Mouse (Mus musculus): ENCODE measurements at regions not wholly inside any gene's neighbourhood (a gene's known extent, or its start where the extent isn't known, plus 50 kb on each side); places are given as distances from the start of the nearest gene placed in this dataset.
"Not testable (repeated sequence)": the region's sequence is repeated elsewhere in the genome, so short reads cannot be mapped to it uniquely, and the experiment has no call there.

DNA sequence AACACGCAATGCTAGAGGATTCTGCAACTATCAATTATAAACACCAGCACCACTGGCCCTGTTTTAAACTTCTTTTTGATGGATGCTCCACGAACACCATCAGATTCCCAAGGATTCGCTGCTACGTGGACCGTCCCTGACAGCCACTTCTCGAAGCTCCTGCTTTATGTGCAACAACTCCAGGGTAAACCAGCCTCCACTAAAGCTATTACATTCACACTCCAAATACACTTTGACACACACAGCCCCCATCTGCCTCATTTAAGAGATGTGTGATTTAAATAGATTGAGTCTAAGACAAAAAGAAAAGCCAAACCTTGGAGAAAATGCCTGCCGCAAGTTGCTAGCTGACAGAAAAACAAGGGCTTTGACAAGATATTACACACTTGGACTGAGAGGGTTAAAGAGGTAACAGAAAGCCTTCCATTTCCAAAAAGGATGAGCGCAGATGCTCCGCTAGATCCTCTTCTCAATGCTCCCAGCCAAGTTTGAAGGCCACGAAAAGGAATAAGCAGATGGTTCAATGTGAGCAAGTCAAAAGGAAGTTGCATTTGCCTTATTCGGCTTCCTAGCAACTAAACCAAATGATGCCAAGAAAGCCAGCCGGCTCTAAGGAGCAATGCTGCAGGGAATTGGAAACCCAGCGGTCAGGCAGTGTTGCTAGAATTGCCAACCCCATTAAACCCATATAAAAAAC, 54.0 kb upstream of the Cnep1r1 start:
- Histone ChIP-seq H3K27ac (no peak overlapping the region), H3K4me1 (replicated peaks) (no peaks in the 10 kb centered on the region), H3K9me3 (no peaks in the 10 kb centered on the region), H3K27me3 (ENCODE audit: insufficient read depth, poor library complexity, severe bottlenecking) (no peaks in the 10 kb centered on the region), H3K36me3 (no peaks in the 10 kb centered on the region), H3K4me3 (no peak overlapping the region)
- DNase-seq (ENCODE audit: low spot score), result no peak
- whole genome bisulfite sequencing, result 90% methylated on average over 13 of the region's 13 CpGs

DNA sequence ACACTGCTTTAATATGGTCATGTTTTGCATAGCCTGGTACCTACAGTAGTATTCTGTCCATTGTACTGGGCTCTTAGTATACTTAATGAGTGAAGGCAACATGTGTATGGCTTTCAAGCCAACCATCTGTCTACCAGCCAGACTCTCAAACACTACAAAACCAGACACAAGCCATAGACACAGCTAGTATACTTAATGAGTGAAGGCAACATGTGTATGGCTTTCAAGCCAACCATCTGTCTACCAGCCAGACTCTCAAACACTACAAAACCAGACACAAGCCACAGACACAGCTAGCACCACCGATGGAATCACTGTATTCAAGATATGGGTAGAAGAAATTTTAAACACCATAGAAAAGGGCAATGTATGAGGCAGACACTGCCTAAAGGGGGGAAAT, 59.5 kb upstream of the Cnep1r1 start:
- not testable (repeated sequence) for H3K27ac ChIP-seq; DNase-seq (ENCODE audit: low spot score); H3K4me1 ChIP-seq (replicated peaks); H3K27me3 ChIP-seq (ENCODE audit: insufficient read depth, poor library complexity, severe bottlenecking); H3K4me3 ChIP-seq; H3K9me3 ChIP-seq; H3K36me3 ChIP-seq
- 95% methylated on average over 1 of the region's 1 CpGs for WGBS

DNA sequence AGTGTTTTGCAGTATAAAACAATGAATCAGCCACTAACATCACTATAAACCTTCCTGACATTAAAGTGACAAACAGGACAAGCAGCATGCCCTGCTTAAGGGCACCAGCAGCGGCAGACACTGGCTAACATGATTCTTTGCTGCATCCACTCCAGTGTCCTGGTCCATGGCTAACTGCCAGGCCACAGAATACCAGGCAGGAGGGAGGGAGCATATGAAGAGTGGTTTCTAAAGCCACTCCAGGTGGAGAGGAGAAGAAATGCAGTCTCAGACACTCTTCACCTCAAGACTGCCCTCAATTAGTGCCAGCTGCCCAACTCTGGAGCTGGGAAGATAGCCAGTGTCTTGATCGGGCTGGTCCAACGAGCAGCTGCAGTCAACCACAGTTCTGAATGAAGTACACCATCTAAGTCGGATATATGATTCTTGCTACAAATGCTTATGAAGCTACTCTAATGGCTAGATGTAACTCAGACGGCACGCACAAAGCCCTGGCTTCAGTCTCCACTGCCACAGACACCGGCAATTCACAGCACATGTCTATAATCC, 60.8 kb upstream of the Cnep1r1 start:
- no peak for DNase-seq (ENCODE audit: low spot score)
- H3K4me1 ChIP-seq (replicated peaks), result peaks cover 14% of the 10 kb centered on the region
- H3K27ac ChIP-seq, result no peak overlapping the region
- H3K4me3 ChIP-seq, result no peak overlapping the region
- WGBS, result 92% methylated on average over 7 of the region's 7 CpGs
- no peaks in the 10 kb centered on the region for H3K27me3 ChIP-seq (ENCODE audit: insufficient read depth, poor library complexity, severe bottlenecking)
- H3K9me3 ChIP-seq, result no peaks in the 10 kb centered on the region
- no peaks in the 10 kb centered on the region for H3K36me3 ChIP-seq

DNA sequence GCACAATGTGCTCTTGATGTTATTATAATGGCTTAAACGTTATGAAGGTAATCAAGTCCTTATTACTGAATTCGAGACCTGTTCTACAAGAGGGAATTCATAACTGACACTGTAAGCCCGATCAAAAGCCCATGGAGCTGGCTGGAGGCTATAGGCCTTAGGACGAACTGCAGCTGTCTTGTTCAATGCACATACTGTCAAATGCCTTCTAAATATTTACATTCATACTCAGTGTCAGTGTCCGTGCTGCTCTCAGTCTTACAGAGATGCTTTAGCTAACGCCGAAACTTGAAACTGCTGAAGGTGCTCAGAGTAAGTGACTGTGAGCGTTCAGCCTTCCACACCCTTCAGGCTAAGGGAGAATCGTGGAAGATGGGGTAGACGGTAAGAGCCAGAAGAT, 67.9 kb upstream of the Cnep1r1 start:
- Histone ChIP-seq H3K27ac (no peak overlapping the region), H3K4me1 (replicated peaks) (peaks cover 14% of the 10 kb centered on the region), H3K36me3 (no peaks in the 10 kb centered on the region), H3K9me3 (no peaks in the 10 kb centered on the region), H3K4me3 (no peak overlapping the region), H3K27me3 (ENCODE audit: insufficient read depth, poor library complexity, severe bottlenecking) (no peaks in the 10 kb centered on the region)
- no peak for DNase-seq (ENCODE audit: low spot score)
- 87% methylated on average over 10 of the region's 10 CpGs for WGBS

DNA sequence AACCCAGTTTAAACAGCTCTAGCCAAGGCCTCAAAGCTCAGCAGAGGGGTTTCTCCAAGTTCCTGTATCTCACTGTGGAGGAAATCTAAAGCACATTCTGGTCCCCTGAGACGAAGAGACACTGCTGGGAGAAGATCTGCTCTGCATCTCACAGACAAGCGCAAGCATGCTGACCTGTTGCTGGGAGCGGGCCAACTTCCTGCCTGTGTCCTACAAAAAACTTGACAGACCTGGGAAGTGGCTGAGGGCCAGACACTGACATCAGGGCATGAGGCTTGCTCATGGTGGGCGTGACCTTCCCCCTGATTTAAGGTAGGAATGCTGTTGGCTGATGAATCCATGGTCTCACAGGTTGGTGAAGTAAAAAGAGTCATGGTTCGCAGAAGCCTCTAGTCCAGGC, 69.5 kb upstream of the Cnep1r1 start:
- Histone ChIP-seq H3K27me3 (ENCODE audit: insufficient read depth, poor library complexity, severe bottlenecking) (no peaks in the 10 kb centered on the region), H3K27ac (no peak overlapping the region), H3K9me3 (no peaks in the 10 kb centered on the region), H3K36me3 (no peaks in the 10 kb centered on the region), H3K4me1 (replicated peaks) (peaks cover 8% of the 10 kb centered on the region), H3K4me3 (no peak overlapping the region)
- DNase-seq (ENCODE audit: low spot score), result no peak
- WGBS, result 90% methylated on average over 5 of the region's 5 CpGs

DNA sequence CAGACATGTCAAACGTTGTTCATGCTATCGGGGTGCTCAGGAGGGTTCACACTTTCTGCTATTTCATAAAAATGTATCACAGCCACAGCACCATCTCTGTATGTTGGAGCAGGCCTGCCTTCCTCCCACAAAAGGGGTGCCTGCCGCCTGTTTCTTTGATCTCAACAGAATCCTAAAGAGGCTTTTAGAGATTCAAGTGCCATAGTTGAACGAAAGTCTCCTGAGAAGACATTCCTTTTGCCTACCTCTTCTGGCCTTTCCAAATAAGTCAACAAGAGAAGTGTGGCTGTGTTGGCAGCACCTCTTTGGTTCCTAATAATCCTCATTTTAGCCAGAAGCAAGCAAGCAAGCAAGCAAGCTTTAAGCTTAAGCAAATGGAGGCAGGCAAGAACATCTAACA, 72.6 kb upstream of the Cnep1r1 start:
- no peaks in the 10 kb centered on the region for H3K9me3 ChIP-seq
- no peak overlapping the region for H3K27ac ChIP-seq
- no peaks in the 10 kb centered on the region for H3K27me3 ChIP-seq (ENCODE audit: insufficient read depth, poor library complexity, severe bottlenecking)
- H3K36me3 ChIP-seq, result no peaks in the 10 kb centered on the region
- no peaks in the 10 kb centered on the region for H3K4me1 ChIP-seq (replicated peaks)
- DNase-seq (ENCODE audit: low spot score), result no peak
- 84% methylated on average over 4 of the region's 4 CpGs for WGBS
- H3K4me3 ChIP-seq, result no peak overlapping the region

- Histone ChIP-seq H3K9me3 (no peaks in the 10 kb centered on the region), H3K4me3 (no peak overlapping the region), H3K27ac (no peak overlapping the region), H3K27me3 (ENCODE audit: insufficient read depth, poor library complexity, severe bottlenecking) (no peaks in the 10 kb centered on the region), H3K36me3 (no peaks in the 10 kb centered on the region), H3K4me1 (replicated peaks) (peaks cover 3% of the 10 kb centered on the region; the same call in 1 of the 2 replicates)
- peak; percentile 41 for DNase-seq (ENCODE audit: low spot score)
- WGBS, result 32% methylated on average over 6 of the region's 6 CpGs
Measured at GRCm38 (mm10) chr8:88039286-88039685, 79.3 kb upstream of the Cnep1r1 start.

DNA sequence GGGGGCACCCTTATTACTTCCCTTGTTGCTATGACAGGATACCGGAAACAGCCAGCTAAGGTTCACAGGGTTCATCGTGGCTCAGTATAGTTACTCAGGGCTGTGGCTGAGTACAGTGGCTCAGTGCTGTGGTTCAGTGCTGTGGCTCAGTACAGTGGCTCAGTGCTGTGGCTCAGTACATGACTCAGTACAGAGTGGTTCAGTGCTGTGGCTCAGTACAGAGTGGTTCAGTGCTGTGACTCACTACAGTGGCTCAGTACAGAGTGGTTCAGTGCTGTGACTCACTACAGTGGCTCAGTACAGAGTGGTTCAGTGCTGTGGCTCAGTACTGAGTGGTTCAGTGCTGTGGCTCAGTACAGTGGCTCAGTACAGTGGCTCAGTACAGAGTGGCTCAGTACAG, 78.6 kb upstream of the Zfp423 start:
- H3K36me3 ChIP-seq, result no peaks in the 10 kb centered on the region
- no peaks in the 10 kb centered on the region for H3K27me3 ChIP-seq (ENCODE audit: insufficient read depth, poor library complexity, severe bottlenecking)
- 92% methylated on average over 2 of the region's 2 CpGs for WGBS
- H3K9me3 ChIP-seq, result no peaks in the 10 kb centered on the region
- DNase-seq (ENCODE audit: low spot score), result no peak
- H3K27ac ChIP-seq, result no peak overlapping the region
- H3K4me1 ChIP-seq (replicated peaks), result peaks cover 3% of the 10 kb centered on the region; the same call in 1 of the 2 replicates
- H3K4me3 ChIP-seq, result no peak overlapping the region

DNA sequence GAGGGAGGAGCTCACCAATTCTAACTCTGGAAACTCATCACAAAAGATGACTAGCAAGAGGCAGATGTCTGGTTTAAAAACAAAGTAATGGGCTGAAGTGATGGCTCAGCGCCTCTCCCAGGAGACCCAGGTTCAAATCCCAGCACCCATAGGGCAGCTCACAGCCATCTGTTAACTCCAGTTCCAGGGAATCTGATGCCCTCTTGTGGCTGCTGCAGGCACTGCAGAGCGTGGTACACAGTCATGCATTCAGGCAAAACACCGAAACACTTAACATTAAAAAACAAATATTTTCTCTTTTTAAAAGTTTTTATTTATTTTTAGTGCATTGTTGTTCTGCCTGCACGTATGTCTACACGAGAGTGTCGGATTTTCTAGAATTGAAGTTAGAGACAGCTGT, 73.7 kb upstream of the Zfp423 start:
- WGBS, result 74% methylated on average over 6 of the region's 6 CpGs

DNA sequence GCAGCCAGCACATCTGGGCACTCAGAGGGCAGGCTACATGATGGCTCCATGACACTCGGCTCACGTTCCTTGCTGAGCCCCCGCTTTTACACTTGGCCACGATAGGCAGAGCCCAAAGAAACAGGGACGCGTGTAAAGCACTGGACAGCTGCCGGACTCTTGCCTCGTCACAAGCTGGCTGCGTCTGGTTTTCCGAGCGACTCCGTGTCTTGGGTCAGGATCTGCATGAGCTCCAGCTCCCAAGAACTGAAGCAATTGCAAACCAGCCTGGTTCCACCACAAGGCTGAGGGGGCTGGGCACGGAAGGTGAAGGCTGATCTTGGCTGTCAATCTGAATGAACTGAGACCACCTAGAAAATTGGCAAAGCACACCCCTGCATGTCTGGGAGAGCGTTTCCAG, 65.1 kb upstream of the Zfp423 start:
- Histone ChIP-seq H3K4me1 (replicated peaks) (peaks cover 29% of the 10 kb centered on the region), H3K36me3 (no peaks in the 10 kb centered on the region), H3K27ac (no peak overlapping the region), H3K4me3 (no peak overlapping the region), H3K27me3 (ENCODE audit: insufficient read depth, poor library complexity, severe bottlenecking) (peaks cover 6% of the 10 kb centered on the region; the same call in 1 of the 2 replicates), H3K9me3 (no peaks in the 10 kb centered on the region)
- 89% methylated on average over 14 of the region's 14 CpGs for WGBS
- DNase-seq (ENCODE audit: low spot score), result no peak

More for the DNA sequence above, 73.7 kb upstream of the Zfp423 start:
- Histone ChIP-seq H3K27ac (no peak overlapping the region), H3K4me1 (replicated peaks) (no peaks in the 10 kb centered on the region; the same call in 1 of the 2 replicates), H3K9me3 (no peaks in the 10 kb centered on the region), H3K27me3 (ENCODE audit: insufficient read depth, poor library complexity, severe bottlenecking) (no peaks in the 10 kb centered on the region), H3K36me3 (no peaks in the 10 kb centered on the region), H3K4me3 (no peak overlapping the region)
- peak; percentile 38 for DNase-seq (ENCODE audit: low spot score)

DNA sequence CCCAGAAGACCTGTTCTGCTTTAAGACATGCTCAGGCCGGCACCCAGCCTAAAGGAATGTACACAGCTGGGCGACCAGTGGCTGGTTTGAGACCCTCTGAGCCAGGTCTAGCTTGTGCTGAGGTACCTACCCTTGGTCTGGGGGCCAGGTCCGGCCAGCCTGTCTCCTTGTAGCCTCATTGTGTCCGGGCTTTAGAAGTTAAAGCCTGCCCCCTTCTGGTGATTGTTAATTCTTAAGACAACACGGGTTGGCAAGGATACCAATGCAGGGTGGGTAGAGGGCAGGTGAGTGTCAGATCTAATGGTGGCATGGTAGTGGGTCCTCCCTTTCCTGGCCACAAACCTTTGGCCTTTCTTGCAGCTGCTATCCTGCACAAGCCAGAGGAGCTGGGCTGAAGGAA, 64.0 kb upstream of the Zfp423 start:
- Histone ChIP-seq H3K27me3 (ENCODE audit: insufficient read depth, poor library complexity, severe bottlenecking) (peaks cover 6% of the 10 kb centered on the region; the same call in 1 of the 2 replicates), H3K27ac (peak overlapping the region; percentile 69; the same call in 1 of the 2 replicates), H3K4me3 (no peak overlapping the region), H3K4me1 (replicated peaks) (peaks cover 33% of the 10 kb centered on the region), H3K36me3 (no peaks in the 10 kb centered on the region), H3K9me3 (peaks cover 3% of the 10 kb centered on the region)
- DNase-seq (ENCODE audit: low spot score), result peak; percentile 62
- 18% methylated on average over 5 of the region's 5 CpGs for WGBS

GRCm38 (mm10) chr8:88022776-88023385, 63.5 kb upstream of the Zfp423 start:
- peak; percentile 14 for DNase-seq (ENCODE audit: low spot score)
- no peak overlapping the region for H3K4me3 ChIP-seq
- H3K9me3 ChIP-seq, result peaks cover 8% of the 10 kb centered on the region
- peaks cover 33% of the 10 kb centered on the region for H3K4me1 ChIP-seq (replicated peaks)
- H3K36me3 ChIP-seq, result no peaks in the 10 kb centered on the region
- H3K27me3 ChIP-seq (ENCODE audit: insufficient read depth, poor library complexity, severe bottlenecking), result peaks cover 6% of the 10 kb centered on the region; the same call in 1 of the 2 replicates
- 63% methylated on average over 16 of the region's 16 CpGs for WGBS
- peak overlapping the region; percentile 69 for H3K27ac ChIP-seq
